Mouse (Mus musculus) hindbrain, embryonic 16.5 days (tissue): ENCODE measurements at regions not wholly inside any gene's neighbourhood (a gene's known extent, or its start where the extent isn't known, plus 50 kb on each side); places are given as distances from the start of the nearest gene placed in this dataset.

Experiments used
- ATAC-seq: fragments of 200-750 bp; cut with Nextera tagmentation; 2 replicates; pipeline ENCODE4 v1.8.0; 2017; ENCODE audit warnings: moderate TSS enrichment, moderate library complexity
- H3K27ac ChIP-seq: fragments of 300-500 bp; sonication (generic); 2 replicates; pipeline ENCODE4 v1.5.1; 2014; ENCODE audit warnings: low read depth, mild to moderate bottlenecking, control low read depth, low read length, moderate library complexity
- H3K27me3 ChIP-seq: fragments of 300-500 bp; sonication (generic); replicated peaks from 2 replicates; pipeline ENCODE4 v1.6.1; 2014; ENCODE audit warnings: low read length; ENCODE audit not compliant: control insufficient read depth, insufficient read depth
- H3K36me3 ChIP-seq: fragments of 300-500 bp; sonication (generic); 2 replicates; pipeline ENCODE4 v1.6.1; 2014; ENCODE audit warnings: mild to moderate bottlenecking, low read length, moderate library complexity, mixed read lengths; ENCODE audit not compliant: control insufficient read depth, insufficient read depth
- H3K4me1 ChIP-seq: fragments of 300-500 bp; sonication (generic); 2 replicates; pipeline ENCODE4 v1.6.1; 2014; ENCODE audit warnings: low read depth, low read length; ENCODE audit not compliant: control insufficient read depth, insufficient read depth
- H3K4me2 ChIP-seq: fragments of 300-500 bp; sonication (generic); 2 replicates; pipeline ENCODE4 v1.6.1; 2014; ENCODE audit warnings: mild to moderate bottlenecking, low read length, control low read depth, moderate library complexity
- H3K4me3 ChIP-seq: fragments of 300-500 bp; sonication (generic); 2 replicates; pipeline ENCODE4 v1.5.1; 2014; ENCODE audit warnings: mild to moderate bottlenecking, low read length, control low read depth, moderate library complexity
- H3K9ac ChIP-seq: fragments of 300-500 bp; sonication (generic); 2 replicates; pipeline ENCODE4 v1.6.1; 2014; ENCODE audit warnings: low read depth, mild to moderate bottlenecking, control low read depth, low read length, moderate library complexity
- H3K9me3 ChIP-seq: fragments of 300-500 bp; sonication (generic); 2 replicates; pipeline ENCODE4 v1.6.1; 2014; ENCODE audit warnings: mild to moderate bottlenecking, low read length, moderate library complexity; ENCODE audit not compliant: control insufficient read depth
- whole genome bisulfite sequencing: fragments of 180-500 bp; shearing (Covaris S2); extraction: QIAGEN DNeasy Blood & Tissue Kit; methylation state at CpG from one replicate; pipeline ENCODE4 v1.1.7; 2014; 5-methylcytosine and 5-hydroxymethylcytosine counted together

- Histone ChIP-seq H3K27me3 (no peaks in the 10 kb centered on the region; the same call in 1 of the 2 replicates), H3K27ac (no peak overlapping the region), H3K4me2 (peak overlapping the region; percentile 39), H3K36me3 (no peaks in the 10 kb centered on the region), H3K4me1 (peaks cover 12% of the 10 kb centered on the region), H3K9me3 (no peaks in the 10 kb centered on the region), H3K4me3 (no peak overlapping the region), H3K9ac (no peak overlapping the region)
- peak; percentile 93 for ATAC-seq
- 14% methylated on average over 13 of the region's 13 CpGs for whole genome bisulfite sequencing
Observed at GRCm38 (mm10) chr5:101426067-101426771, 238.6 kb downstream of the Nkx6-1 start.

GRCm38 (mm10) chr5:101384316-101384715 is 280.5 kb downstream of the Nkx6-1 start:
- Histone ChIP-seq H3K9ac (no peak overlapping the region), H3K4me3 (no peak overlapping the region), H3K27ac (no peak overlapping the region), H3K4me1 (no peaks in the 10 kb centered on the region), H3K9me3 (no peaks in the 10 kb centered on the region), H3K4me2 (no peak overlapping the region), H3K27me3 (no peaks in the 10 kb centered on the region), H3K36me3 (no peaks in the 10 kb centered on the region)
- 57% methylated on average over 5 of the region's 5 CpGs for WGBS
- no peak for ATAC-seq

GRCm38 (mm10) chr5:101381361-101381760 is 283.4 kb downstream of the Nkx6-1 start:
- no peak overlapping the region for H3K27ac ChIP-seq
- no peaks in the 10 kb centered on the region for H3K36me3 ChIP-seq
- H3K9ac ChIP-seq = no peak overlapping the region
- H3K9me3 ChIP-seq = no peaks in the 10 kb centered on the region
- ATAC-seq = no peak
- H3K27me3 ChIP-seq = no peaks in the 10 kb centered on the region; the same call in 1 of the 2 replicates
- H3K4me3 ChIP-seq = no peak overlapping the region
- WGBS = 73% methylated on average over 8 of the region's 8 CpGs
- H3K4me1 ChIP-seq = no peaks in the 10 kb centered on the region
- H3K4me2 ChIP-seq = no peak overlapping the region

DNA sequence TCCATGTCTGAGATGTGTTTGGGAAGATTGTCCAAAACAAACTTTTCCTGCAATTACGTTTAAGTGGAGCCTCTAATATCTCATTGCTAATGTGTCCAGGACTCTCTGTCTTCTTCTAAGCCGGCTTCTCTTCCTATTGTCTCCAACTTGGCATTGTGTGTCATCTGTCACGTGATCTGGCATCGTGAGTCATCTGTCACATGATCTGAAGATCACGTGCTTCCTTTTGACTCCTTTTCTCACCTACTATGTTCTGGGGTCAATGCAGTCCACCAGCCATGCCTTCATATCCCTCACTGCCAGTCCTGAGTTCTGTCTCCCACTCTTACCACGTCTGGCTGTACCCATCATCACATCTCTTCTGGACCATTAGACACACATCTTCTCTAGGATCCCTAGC is 288.1 kb downstream of the Nkx6-1 start:
- WGBS = 88% methylated on average over 6 of the region's 6 CpGs
- no peak for ATAC-seq
- Histone ChIP-seq H3K27ac (no peak overlapping the region), H3K4me1 (no peaks in the 10 kb centered on the region), H3K27me3 (peaks cover under 1% of the 10 kb centered on the region; the same call in 1 of the 2 replicates), H3K36me3 (no peaks in the 10 kb centered on the region), H3K9ac (no peak overlapping the region), H3K4me2 (no peak overlapping the region), H3K9me3 (no peaks in the 10 kb centered on the region), H3K4me3 (no peak overlapping the region)

DNA sequence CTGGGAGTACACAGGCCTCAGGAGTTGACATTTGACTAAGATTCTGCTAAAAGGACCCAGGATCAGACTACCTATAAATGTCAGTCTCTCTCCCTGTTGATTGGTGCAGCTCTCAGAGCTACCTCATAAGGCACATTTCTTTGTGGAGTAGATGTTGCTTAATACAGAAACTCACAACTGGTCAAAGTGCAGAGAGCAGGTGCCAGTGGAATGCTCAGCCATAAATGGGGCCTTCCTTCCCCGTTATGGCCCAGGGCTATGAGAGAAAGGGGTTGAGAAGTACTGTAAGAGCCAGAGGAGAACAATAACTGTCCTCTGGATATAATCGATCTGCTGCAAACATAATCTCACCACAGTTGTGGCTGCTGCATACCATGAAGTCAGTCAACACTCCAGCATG is 290.7 kb downstream of the Nkx6-1 start:
- WGBS = 82% methylated on average over 2 of the region's 2 CpGs
- H3K27ac ChIP-seq = no peak overlapping the region
- no peak overlapping the region for H3K9ac ChIP-seq
- H3K9me3 ChIP-seq = no peaks in the 10 kb centered on the region
- H3K4me3 ChIP-seq = no peak overlapping the region
- ATAC-seq = no peak
- H3K27me3 ChIP-seq = peaks cover 4% of the 10 kb centered on the region; the same call in 1 of the 2 replicates
- no peak overlapping the region for H3K4me2 ChIP-seq
- H3K4me1 ChIP-seq = no peaks in the 10 kb centered on the region
- H3K36me3 ChIP-seq = no peaks in the 10 kb centered on the region

DNA sequence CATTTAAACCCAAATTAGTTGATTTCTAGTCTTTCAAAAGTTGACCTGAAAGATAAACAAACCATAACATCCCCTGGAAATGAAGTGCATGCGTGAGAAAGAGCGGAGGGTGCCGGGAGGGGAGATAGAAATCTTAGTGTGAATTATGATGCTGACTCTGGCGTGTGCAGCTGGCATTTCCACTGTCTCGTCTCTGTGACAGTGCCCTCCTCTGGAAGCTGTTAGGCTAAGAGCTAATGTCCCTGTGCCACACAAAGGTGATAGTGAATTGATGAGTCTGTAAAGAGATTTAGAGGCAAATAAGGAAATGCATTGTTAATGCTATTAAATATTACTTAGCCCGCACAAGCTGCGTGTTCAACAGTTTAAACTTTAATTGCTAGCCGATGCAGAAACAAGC is 292.6 kb downstream of the Nkx6-1 start:
- H3K9ac ChIP-seq = no peak overlapping the region
- H3K4me2 ChIP-seq = no peak overlapping the region
- no peak overlapping the region for H3K4me3 ChIP-seq
- WGBS = 68% methylated on average over 8 of the region's 8 CpGs
- no peak overlapping the region for H3K27ac ChIP-seq
- H3K27me3 ChIP-seq = peaks cover 16% of the 10 kb centered on the region
- no peaks in the 10 kb centered on the region for H3K4me1 ChIP-seq
- no peaks in the 10 kb centered on the region for H3K36me3 ChIP-seq
- no peaks in the 10 kb centered on the region for H3K9me3 ChIP-seq
- no peak for ATAC-seq

DNA sequence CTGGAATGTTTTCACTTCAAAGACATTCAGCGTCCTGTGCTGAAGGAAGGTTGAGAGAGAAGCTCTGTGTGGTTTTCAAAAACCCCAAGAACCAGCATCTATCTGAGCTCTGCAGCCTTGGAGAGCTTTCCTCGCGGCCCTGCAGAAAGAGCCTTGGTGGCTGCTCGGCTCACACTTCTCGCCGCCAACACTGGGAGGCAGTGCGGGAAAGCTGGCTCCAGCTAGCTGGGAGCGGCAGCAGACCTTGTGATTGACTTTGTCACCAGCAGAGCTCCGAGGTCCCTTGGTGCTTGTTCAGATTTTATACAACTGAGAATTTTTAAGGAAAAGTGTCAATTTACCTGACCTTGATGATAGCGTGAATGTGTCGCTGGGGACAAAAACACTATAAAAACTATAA is 299.4 kb downstream of the Nkx6-1 start:
- Histone ChIP-seq H3K4me3 (no peak overlapping the region), H3K27ac (no peak overlapping the region), H3K9me3 (no peaks in the 10 kb centered on the region), H3K4me2 (no peak overlapping the region), H3K4me1 (no peaks in the 10 kb centered on the region), H3K27me3 (peaks cover 29% of the 10 kb centered on the region), H3K9ac (no peak overlapping the region), H3K36me3 (no peaks in the 10 kb centered on the region)
- WGBS = 13% methylated on average over 11 of the region's 11 CpGs
- ATAC-seq = no peak

GRCm38 (mm10) chr5:101359986-101360385 is 304.8 kb downstream of the Nkx6-1 start:
- peaks cover 19% of the 10 kb centered on the region for H3K27me3 ChIP-seq
- no peak overlapping the region for H3K4me3 ChIP-seq
- H3K4me1 ChIP-seq = no peaks in the 10 kb centered on the region
- no peaks in the 10 kb centered on the region for H3K9me3 ChIP-seq
- ATAC-seq = 0 out of 2 replicates have a peak, but pooled peaks have one; percentile 24
- H3K36me3 ChIP-seq = no peaks in the 10 kb centered on the region
- WGBS = 25% methylated on average over 6 of the region's 6 CpGs
- no peak overlapping the region for H3K9ac ChIP-seq
- no peak overlapping the region for H3K27ac ChIP-seq
- H3K4me2 ChIP-seq = no peak overlapping the region

GRCm38 (mm10) chr5:101345406-101345805 is 319.4 kb downstream of the Nkx6-1 start:
- H3K9me3 ChIP-seq = 0 out of 2 replicates have a peak, but pooled peaks cover 3% of the 10 kb centered on the region
- H3K27ac ChIP-seq = no peak overlapping the region
- no peaks in the 10 kb centered on the region for H3K4me1 ChIP-seq
- no peak overlapping the region for H3K4me2 ChIP-seq
- no peaks in the 10 kb centered on the region; the same call in 1 of the 2 replicates for H3K27me3 ChIP-seq
- no peak overlapping the region for H3K9ac ChIP-seq
- no peak for ATAC-seq
- H3K4me3 ChIP-seq = no peak overlapping the region
- WGBS = 82% methylated on average over 3 of the region's 3 CpGs
- no peaks in the 10 kb centered on the region for H3K36me3 ChIP-seq
